Mouse (Mus musculus): ENCODE results near the gene Aoah. TPM values are rescaled to one million over a fixed set of nuclear protein-coding genes. Genes with fewer than 3 reads are reported as not detected.

Aoah gene
- polyA plus RNA-seq, 1 experiment: 3.2 TPM

GRCm38 (mm10) chr13:21005642-21006320 is 211.9 kb downstream of the Aoah start:
- no peaks in the 10 kb centered on the region for H3K4me1 ChIP-seq (ENCODE audit: control insufficient read depth, insufficient read depth, insufficient read length)
- no peak overlapping the region for H3K4me3 ChIP-seq (ENCODE audit: extremely low read depth, insufficient read depth, insufficient read length)
- no peaks in the 10 kb centered on the region for H3K27me3 ChIP-seq (ENCODE audit: control insufficient read depth, insufficient read depth, low read length)
- no peak for TF ChIP-seq CTCF (IDR thresholded peaks at IDR 0.05; ENCODE audit: extremely low read depth, insufficient read depth, insufficient read length, insufficient replicate concordance)
- DNase-seq (ENCODE audit: low read depth in 1 of 2, low spot score in 2 of 2): no peak
- no peaks in the 10 kb centered on the region for H3K36me3 ChIP-seq (ENCODE audit: control insufficient read depth, insufficient read depth, low read length)
- 95% methylated on average over 5 of the region's 5 CpGs for WGBS
- H3K27ac ChIP-seq (ENCODE audit: insufficient read depth, low read length): no peak overlapping the region

GRCm38 (mm10) chr13:21006321-21006653 is 212.4 kb downstream of the Aoah start:
- no peak for TF ChIP-seq POLR2A (IDR thresholded peaks at IDR 0.05; ENCODE audit: low read depth, low read length)
- no peak for TF ChIP-seq CTCF (IDR thresholded peaks at IDR 0.05; ENCODE audit: extremely low read depth, insufficient read depth, insufficient read length, insufficient replicate concordance)
- H3K36me3 ChIP-seq (ENCODE audit: control insufficient read depth, insufficient read depth, low read length): no peaks in the 10 kb centered on the region
- no peak overlapping the region for H3K4me3 ChIP-seq (ENCODE audit: extremely low read depth, insufficient read depth, insufficient read length)
- H3K4me1 ChIP-seq (ENCODE audit: control insufficient read depth, insufficient read depth, insufficient read length): no peaks in the 10 kb centered on the region
- WGBS: 85% methylated on average over 4 of the region's 4 CpGs
- no peak overlapping the region for H3K27ac ChIP-seq (ENCODE audit: insufficient read depth, low read length)
- DNase-seq (ENCODE audit: low read depth in 1 of 2, low spot score in 2 of 2): no peak
- H3K27me3 ChIP-seq (ENCODE audit: control insufficient read depth, insufficient read depth, low read length): no peaks in the 10 kb centered on the region

GRCm38 (mm10) chr13:21013659-21014058 is 219.7 kb downstream of the Aoah start:
- Histone ChIP-seq H3K27me3 (ENCODE audit: control insufficient read depth, insufficient read depth, low read length) (no peaks in the 10 kb centered on the region), H3K4me1 (ENCODE audit: control insufficient read depth, insufficient read depth, insufficient read length) (no peaks in the 10 kb centered on the region), H3K4me3 (ENCODE audit: extremely low read depth, insufficient read depth, insufficient read length) (no peak overlapping the region), H3K27ac (ENCODE audit: insufficient read depth, low read length) (no peak overlapping the region), H3K36me3 (ENCODE audit: control insufficient read depth, insufficient read depth, low read length) (no peaks in the 10 kb centered on the region)
- WGBS: 83% methylated on average over 3 of the region's 3 CpGs
- no peak for DNase-seq (ENCODE audit: low read depth in 1 of 2, low spot score in 2 of 2)
- no peak for TF ChIP-seq POLR2A (IDR thresholded peaks at IDR 0.05; ENCODE audit: low read depth, low read length)
- no peak for TF ChIP-seq CTCF (IDR thresholded peaks at IDR 0.05; ENCODE audit: extremely low read depth, insufficient read depth, insufficient read length, insufficient replicate concordance)

DNA sequence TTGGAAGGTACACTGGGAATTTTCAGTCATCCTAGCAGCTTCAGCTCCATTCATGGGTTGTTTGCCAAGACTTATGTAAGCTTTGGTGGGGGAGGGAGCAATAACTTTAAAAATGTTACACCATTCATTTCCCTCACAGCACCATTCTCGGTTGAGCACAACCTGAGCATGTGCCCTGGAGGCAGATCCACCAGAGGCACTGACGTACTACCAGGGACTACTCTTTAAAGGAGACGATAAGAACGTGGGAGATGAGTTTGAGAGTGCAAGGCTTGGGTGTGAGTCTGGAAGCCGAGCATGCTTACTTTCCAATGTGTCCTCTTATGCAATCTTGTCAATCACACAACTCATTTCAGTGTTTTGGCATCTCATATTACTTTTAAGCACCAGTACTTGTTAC is 230.9 kb downstream of the Aoah start:
- 86% methylated on average over 5 of the region's 5 CpGs for WGBS
- H3K27ac ChIP-seq (ENCODE audit: insufficient read depth, low read length): no peak overlapping the region

DNA sequence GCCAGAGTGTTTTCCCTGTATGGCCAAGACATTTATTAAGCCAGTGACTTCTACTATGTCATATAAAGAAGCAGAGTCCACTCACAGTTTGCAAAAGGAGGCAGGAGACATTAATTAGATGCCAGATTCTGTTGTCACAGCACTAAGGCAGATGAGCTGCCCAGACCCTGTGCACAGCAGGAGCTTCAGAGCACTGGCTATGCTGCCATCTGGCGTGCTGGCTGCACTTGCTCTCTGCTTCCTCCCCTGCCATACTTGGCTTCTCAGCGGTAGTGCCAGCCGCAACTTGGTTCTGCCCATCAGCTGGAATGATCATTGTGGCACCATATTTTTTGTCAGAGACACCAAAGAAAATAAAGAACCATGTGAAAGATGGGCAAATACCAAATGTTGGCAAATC is 239.3 kb downstream of the Aoah start:
- TF ChIP-seq POLR2A (IDR thresholded peaks at IDR 0.05; ENCODE audit: low read depth, low read length) (no peak), CTCF (IDR thresholded peaks at IDR 0.05; ENCODE audit: extremely low read depth, insufficient read depth, insufficient read length, insufficient replicate concordance) (no peak)
- DNase-seq (ENCODE audit: low read depth in 1 of 2, low spot score in 2 of 2): no peak
- WGBS: 83% methylated on average over 3 of the region's 3 CpGs
- H3K4me1 ChIP-seq (ENCODE audit: control insufficient read depth, insufficient read depth, insufficient read length): no peaks in the 10 kb centered on the region
- H3K27ac ChIP-seq (ENCODE audit: insufficient read depth, low read length): no peak overlapping the region
- H3K4me3 ChIP-seq (ENCODE audit: extremely low read depth, insufficient read depth, insufficient read length): no peak overlapping the region
- no peaks in the 10 kb centered on the region for H3K36me3 ChIP-seq (ENCODE audit: control insufficient read depth, insufficient read depth, low read length)
- no peaks in the 10 kb centered on the region for H3K27me3 ChIP-seq (ENCODE audit: control insufficient read depth, insufficient read depth, low read length)

More for the DNA sequence above, 230.9 kb downstream of the Aoah start:
- no peaks in the 10 kb centered on the region for H3K36me3 ChIP-seq (ENCODE audit: control insufficient read depth, insufficient read depth, low read length)
- no peak overlapping the region for H3K4me3 ChIP-seq (ENCODE audit: extremely low read depth, insufficient read depth, insufficient read length)
- no peaks in the 10 kb centered on the region for H3K27me3 ChIP-seq (ENCODE audit: control insufficient read depth, insufficient read depth, low read length)
- TF ChIP-seq CTCF (IDR thresholded peaks at IDR 0.05; ENCODE audit: extremely low read depth, insufficient read depth, insufficient read length, insufficient replicate concordance) (no peak), POLR2A (IDR thresholded peaks at IDR 0.05; ENCODE audit: low read depth, low read length) (no peak)
- no peak for DNase-seq (ENCODE audit: low read depth in 1 of 2, low spot score in 2 of 2)
- no peaks in the 10 kb centered on the region for H3K4me1 ChIP-seq (ENCODE audit: control insufficient read depth, insufficient read depth, insufficient read length)

GRCm38 (mm10) chr13:21035011-21035410 is 241.1 kb downstream of the Aoah start:
- no peaks in the 10 kb centered on the region for H3K4me1 ChIP-seq (ENCODE audit: control insufficient read depth, insufficient read depth, insufficient read length)
- no peak overlapping the region for H3K4me3 ChIP-seq (ENCODE audit: extremely low read depth, insufficient read depth, insufficient read length)
- no peaks in the 10 kb centered on the region for H3K36me3 ChIP-seq (ENCODE audit: control insufficient read depth, insufficient read depth, low read length)
- DNase-seq (ENCODE audit: low read depth in 1 of 2, low spot score in 2 of 2): no peak
- WGBS: 86% methylated on average over 3 of the region's 3 CpGs
- no peak overlapping the region for H3K27ac ChIP-seq (ENCODE audit: insufficient read depth, low read length)
- H3K27me3 ChIP-seq (ENCODE audit: control insufficient read depth, insufficient read depth, low read length): no peaks in the 10 kb centered on the region
- TF ChIP-seq POLR2A (IDR thresholded peaks at IDR 0.05; ENCODE audit: low read depth, low read length): no peak
- TF ChIP-seq CTCF (IDR thresholded peaks at IDR 0.05; ENCODE audit: extremely low read depth, insufficient read depth, insufficient read length, insufficient replicate concordance): no peak

DNA sequence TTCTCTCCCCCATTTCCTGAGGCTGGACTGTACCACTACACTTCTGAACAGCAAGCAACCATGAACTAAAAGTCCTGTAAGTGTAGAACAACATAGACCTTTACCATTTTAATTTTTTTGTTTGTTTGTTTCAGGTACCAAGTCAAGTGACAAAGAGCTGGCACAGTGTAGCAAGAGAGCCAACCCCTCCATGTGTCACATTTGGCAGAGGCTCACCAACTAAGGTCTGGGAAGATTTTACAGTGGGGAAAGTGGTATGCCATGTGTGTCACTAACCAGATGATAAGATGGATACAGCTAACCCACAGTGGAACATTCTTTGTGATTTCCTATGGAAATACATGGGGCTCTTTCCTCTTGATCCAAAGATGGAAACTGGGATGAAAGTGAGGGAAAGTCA is 242.1 kb downstream of the Aoah start:
- no peak overlapping the region for H3K27ac ChIP-seq (ENCODE audit: insufficient read depth, low read length)
- no peak for DNase-seq (ENCODE audit: low read depth in 1 of 2, low spot score in 2 of 2)
- no peaks in the 10 kb centered on the region for H3K27me3 ChIP-seq (ENCODE audit: control insufficient read depth, insufficient read depth, low read length)
- TF ChIP-seq CTCF (IDR thresholded peaks at IDR 0.05; ENCODE audit: extremely low read depth, insufficient read depth, insufficient read length, insufficient replicate concordance) (no peak), POLR2A (IDR thresholded peaks at IDR 0.05; ENCODE audit: low read depth, low read length) (no peak)
- H3K4me1 ChIP-seq (ENCODE audit: control insufficient read depth, insufficient read depth, insufficient read length): no peaks in the 10 kb centered on the region
- H3K36me3 ChIP-seq (ENCODE audit: control insufficient read depth, insufficient read depth, low read length): no peaks in the 10 kb centered on the region
- no peak overlapping the region; the same call in 1 of the 2 replicates for H3K4me3 ChIP-seq (ENCODE audit: extremely low read depth, insufficient read depth, insufficient read length)
